Mouse (Mus musculus) megakaryocyte-erythroid progenitor cell, adult 5-6 weeks (primary cell): ENCODE measurements around the gene Grid2. TPM values are rescaled to one million over a fixed set of nuclear protein-coding genes. Genes with fewer than 3 reads are reported as not detected.

Experiments
- ATAC-seq: replicated peaks from 2 replicates; pipeline ENCODE4 v1.8.0; 2016; ENCODE audit warnings: mild to moderate bottlenecking, inconsistent platforms; ENCODE audit not compliant: severe bottlenecking, poor library complexity, low FRiP score, low TSS enrichment
- total RNA-seq, 2 experiments: library from RNA; stranded (forward) in 1 of 2; stranded (reverse) in 1 of 2; fragments of 200-1000, 215-1000 nt in 1 of 2; fragments of >200 nt in 1 of 2; fragmentation: Nextera tagmentation in 1 of 2; gene quantifications; 2 replicates each; pipeline ENCODE4 v1.2.3; 2014 to 2017

The Grid2 gene
- total RNA-seq, 2 experiments from 2014 or later: not detected

DNA sequence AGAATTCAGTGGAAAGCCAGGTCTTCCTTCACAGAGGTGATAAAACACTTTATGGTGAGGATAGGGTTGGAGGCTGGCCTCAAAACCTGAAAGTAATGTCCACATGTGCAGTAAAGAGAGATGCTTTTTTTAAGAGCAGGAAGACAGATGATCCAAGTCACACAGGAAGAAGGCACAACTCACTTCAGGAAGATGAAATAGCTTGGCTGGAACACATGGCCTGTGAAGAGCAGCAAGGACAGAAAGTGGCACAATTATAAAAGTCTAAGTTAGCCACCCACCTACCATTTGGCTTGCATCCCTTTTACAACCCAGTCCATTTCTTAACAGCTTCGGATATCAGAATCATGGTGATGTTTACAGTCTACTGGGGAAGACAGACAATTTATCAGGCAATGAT lies 1423.1 kb downstream of the Grid2 start:
- no peak for ATAC-seq

DNA sequence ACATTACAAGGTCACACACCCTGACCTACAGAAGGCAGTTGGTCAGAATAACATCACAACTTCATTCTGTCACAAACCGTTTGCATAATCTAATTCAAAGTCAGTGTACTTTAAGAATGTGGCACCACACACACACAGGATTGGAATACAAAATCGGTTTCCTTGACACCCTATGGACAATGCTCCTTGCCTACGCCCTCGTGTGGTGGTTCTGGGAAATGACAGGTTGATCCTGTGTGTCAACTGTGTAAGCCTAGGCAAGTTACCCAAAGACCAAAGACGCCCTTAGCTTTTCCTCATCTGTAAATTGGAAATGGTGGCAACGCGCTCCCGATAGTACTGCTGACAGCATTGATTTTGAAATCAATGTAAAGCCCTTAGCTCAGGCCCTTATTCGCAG lies 1428.3 kb downstream of the Grid2 start:
- peak; percentile 57; the same call in 1 of the 2 replicates for ATAC-seq

- ATAC-seq: 0 out of 2 replicates have a peak, but pooled peaks have one; percentile 50
Observed at GRCm38 (mm10) chr6:64684973-64685372, 1429.3 kb downstream of the Grid2 start.

- ATAC-seq: no peak
Observed at GRCm38 (mm10) chr6:64688181-64688944, 1432.7 kb downstream of the Grid2 start.

- no peak for ATAC-seq
Observed at GRCm38 (mm10) chr6:64694688-64695087, 1439.0 kb downstream of the Grid2 start.

- ATAC-seq: no peak
Observed at GRCm38 (mm10) chr6:64703659-64704058, 1448.0 kb downstream of the Grid2 start.

DNA sequence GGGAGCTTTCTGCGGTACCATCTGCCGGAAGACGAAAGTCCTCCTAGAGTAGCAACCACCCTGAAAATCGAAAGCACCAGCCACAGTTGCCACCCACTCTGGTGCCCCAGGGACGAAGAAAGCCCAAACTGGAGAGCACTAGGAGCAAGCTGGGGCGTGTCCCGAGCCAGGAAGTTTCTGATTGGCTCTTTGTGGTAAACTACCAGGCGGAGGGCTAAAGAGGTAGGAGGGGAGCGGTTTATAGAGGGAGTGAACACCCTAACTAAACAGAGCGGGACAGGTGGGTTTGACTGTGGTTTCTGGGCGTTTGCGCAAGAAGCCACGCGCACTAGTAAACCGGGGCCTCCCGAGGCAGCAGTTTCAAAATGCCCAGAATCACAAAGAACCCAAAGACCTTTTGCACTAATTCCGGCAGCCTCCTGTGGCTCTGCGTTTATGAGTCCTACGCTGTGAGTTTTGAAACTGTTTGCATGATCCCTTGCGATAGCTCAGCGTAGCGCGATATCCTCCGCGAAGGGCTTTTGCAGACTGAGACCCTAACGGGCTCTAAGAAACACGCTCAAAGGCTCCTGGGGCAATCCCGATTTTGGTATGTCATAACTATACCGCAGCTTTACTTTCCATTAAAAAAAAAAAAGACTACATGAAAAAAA lies 1472.2 kb downstream of the Grid2 start:
- ATAC-seq: peak; percentile 89

DNA sequence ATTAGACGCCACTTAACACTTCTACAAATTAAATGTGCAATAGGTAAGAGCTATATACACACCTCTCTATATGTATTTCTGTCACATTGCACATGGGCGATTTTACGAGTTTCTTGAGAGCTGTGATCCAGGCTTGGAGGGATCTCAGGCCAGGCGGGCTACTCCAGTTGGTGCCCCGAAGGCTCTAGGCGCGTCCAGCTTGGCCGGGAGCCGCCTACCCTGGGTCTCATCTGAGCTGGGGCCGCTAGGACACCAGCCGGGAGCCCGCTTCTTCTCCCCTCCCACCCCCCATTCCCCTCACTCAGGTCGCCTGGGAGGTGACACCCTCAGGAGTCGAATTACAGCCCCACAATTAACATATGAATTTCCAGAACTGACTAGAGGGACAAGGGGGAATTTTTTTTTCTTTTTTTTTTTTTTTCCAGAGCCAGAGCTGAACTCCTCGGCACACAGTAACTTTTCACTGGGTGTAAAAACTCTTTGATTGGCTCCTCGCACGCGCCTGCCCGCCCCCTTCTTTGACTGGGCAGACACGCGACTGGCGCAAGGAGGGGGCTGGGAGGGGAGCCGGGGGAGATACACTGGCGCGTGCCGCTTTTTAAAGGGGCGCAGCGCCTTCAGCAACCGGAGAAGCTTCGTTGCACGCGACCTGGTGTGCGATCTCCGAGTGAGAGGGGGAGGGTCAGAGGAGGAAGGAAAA lies 1473.0 kb downstream of the Grid2 start, which contains the start of gene Atoh1:
Atoh1 (plus strand) TSS at position 627 of the 700 bp plus-strand sequence.
- ATAC-seq: no peak

DNA sequence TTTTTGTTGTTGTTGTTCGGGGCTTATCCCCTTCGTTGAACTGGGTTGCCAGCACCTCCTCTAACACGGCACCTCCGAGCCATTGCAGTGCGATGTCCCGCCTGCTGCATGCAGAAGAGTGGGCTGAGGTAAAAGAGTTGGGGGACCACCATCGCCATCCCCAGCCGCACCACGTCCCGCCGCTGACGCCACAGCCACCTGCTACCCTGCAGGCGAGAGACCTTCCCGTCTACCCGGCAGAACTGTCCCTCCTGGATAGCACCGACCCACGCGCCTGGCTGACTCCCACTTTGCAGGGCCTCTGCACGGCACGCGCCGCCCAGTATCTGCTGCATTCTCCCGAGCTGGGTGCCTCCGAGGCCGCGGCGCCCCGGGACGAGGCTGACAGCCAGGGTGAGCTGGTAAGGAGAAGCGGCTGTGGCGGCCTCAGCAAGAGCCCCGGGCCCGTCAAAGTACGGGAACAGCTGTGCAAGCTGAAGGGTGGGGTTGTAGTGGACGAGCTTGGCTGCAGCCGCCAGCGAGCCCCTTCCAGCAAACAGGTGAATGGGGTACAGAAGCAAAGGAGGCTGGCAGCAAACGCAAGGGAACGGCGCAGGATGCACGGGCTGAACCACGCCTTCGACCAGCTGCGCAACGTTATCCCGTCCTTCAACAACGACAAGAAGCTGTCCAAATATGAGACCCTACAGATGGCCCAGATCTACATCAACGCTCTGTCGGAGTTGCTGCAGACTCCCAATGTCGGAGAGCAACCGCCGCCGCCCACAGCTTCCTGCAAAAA lies 1473.7 kb downstream of the Grid2 start:
- ATAC-seq: peak; percentile 62

DNA sequence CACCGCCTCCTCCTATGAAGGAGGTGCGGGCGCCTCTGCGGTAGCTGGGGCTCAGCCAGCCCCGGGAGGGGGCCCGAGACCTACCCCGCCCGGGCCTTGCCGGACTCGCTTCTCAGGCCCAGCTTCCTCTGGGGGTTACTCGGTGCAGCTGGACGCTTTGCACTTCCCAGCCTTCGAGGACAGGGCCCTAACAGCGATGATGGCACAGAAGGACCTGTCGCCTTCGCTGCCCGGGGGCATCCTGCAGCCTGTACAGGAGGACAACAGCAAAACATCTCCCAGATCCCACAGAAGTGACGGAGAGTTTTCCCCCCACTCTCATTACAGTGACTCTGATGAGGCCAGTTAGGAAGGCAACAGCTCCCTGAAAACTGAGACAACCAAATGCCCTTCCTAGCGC lies 1474.4 kb downstream of the Grid2 start:
- ATAC-seq: no peak

GRCm38 (mm10) chr6:64730506-64731020 lies 1474.9 kb downstream of the Grid2 start:
- ATAC-seq: no peak

GRCm38 (mm10) chr6:64731126-64731525 lies 1475.5 kb downstream of the Grid2 start:
- no peak for ATAC-seq

DNA sequence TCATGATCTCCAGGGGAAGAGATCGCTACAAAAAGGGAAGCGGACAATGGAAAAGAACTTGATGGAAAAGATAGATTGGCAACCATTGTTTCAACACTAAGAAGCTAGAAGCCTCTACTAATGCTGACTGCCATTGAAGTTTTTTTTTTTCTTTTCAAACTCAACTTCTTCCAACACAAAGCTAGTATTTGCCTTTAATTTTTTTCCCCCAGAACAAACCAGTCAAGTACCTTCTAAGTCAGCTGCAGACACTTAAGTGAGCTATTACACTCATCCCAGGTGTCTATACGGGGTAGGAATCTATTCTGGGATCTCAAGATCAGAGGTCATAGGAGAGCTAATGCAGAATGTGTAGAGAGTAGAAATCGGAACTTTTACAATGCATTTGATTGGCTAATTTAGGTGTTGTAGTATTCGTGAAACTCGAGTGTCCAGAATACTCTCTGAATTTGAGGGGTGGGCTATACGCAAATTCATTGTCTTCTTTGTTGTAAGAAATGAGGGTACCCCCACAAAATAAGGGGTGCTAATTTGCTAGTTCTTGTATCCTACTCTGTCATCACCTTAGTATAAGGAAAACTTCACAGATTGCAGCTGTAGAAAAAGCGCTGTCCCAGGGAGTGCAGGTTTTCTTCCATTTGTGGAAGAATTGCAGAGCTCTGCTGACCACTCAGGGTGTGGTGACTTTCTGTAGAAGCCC lies 1476.1 kb downstream of the Grid2 start:
- no peak for ATAC-seq

DNA sequence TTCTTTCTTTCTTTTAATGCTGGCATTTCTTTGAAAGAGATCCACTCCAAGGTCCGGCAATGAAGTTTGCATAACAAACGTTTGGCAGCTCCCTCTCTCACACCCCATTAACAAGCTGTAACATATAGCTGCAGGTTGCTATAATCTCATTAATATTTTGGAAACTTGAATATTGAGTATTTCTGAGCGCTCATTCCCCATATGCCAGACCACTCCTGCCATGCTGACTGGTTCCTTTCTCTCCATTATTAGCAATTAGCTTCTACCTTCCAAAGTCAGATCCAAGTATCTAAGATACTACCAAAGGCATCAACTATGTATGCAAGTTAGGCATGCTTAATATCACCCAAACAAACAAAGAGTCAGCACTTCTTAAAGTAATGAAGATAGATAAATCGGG lies 1477.6 kb downstream of the Grid2 start:
- ATAC-seq: no peak

GRCm38 (mm10) chr6:64734441-64735320 lies 1479.0 kb downstream of the Grid2 start:
- no peak for ATAC-seq

- no peak for ATAC-seq
Observed at GRCm38 (mm10) chr6:64736317-64736716, 1480.6 kb downstream of the Grid2 start.

DNA sequence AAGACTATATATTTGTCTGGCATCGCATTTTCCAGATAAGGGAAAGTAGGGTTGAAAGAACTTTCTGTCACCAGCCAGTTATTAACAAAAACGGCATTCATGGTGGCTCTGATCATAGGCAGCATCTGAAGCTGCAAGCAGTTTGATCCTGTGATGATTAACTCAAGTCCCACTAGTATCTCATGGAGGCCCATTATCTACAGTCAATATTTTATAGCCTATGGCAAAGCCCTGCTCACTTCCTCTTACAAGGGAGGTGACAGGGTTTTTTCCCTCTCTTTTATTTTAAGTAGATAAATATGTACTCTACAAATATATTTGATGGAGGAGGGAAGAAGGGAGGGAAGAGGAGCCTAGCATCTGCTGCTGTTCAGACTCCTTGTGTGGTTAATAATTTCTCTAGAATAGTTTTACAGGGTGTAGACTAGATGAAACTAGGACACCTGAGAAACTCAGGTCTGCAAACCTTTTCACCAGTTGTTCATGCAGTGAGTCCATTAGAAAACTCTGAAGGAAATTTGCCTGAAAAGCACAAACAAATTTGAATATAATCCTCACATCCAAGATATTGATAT lies 1487.3 kb downstream of the Grid2 start:
- ATAC-seq: no peak
